Mouse (Mus musculus) MEL (cell line): ENCODE measurements around the gene Gfra4.

Source experiments
- CTCF ChIP-seq, 3 experiments: IDR thresholded peaks in 2 of 3; conservative IDR thresholded peaks in 1 of 3; 2 replicates each; pipeline ENCODE4 v1.5.1; 2011 to 2012; ENCODE audit warnings: low read length in 3 of 3, low read depth in 2 of 3, mild to moderate bottlenecking in 2 of 3, improper control_type of control experiment in 1 of 3, inconsistent platforms in 1 of 3, mixed read lengths in 1 of 3, moderate library complexity in 1 of 3; ENCODE audit not compliant: control insufficient read depth in 1 of 3, insufficient read depth in 1 of 3, poor library complexity in 1 of 3, severe bottlenecking in 1 of 3
- E2F4 ChIP-seq: IDR thresholded peaks from 2 replicates; pipeline ENCODE4 v1.6.1; 2011; ENCODE audit warnings: low read depth, low read length, improper control_type of control experiment, borderline replicate concordance
- KAT2A ChIP-seq: conservative IDR thresholded peaks from 2 replicates; pipeline ENCODE4 v1.6.1; 2012; ENCODE audit warnings: low read depth, low read length, improper control_type of control experiment, inconsistent platforms
- MYC ChIP-seq: IDR thresholded peaks from 2 replicates; pipeline ENCODE4 v1.6.1; 2011; ENCODE audit warnings: low read depth, mild to moderate bottlenecking, low read length, improper control_type of control experiment, moderate library complexity
- POLR2A ChIP-seq, 2 experiments: IDR thresholded peaks; 2 replicates each; pipeline ENCODE4 v1.6.1; 2011 to 2012; ENCODE audit warnings: low read length in 2 of 2, mild to moderate bottlenecking in 2 of 2, control low read depth in 1 of 2, improper control_type of control experiment in 1 of 2, low read depth in 1 of 2, moderate library complexity in 1 of 2; ENCODE audit not compliant: control insufficient read depth in 1 of 2, insufficient read depth in 1 of 2, poor library complexity in 1 of 2
- POLR2AphosphoS2 ChIP-seq: IDR thresholded peaks from 2 replicates; pipeline ENCODE4 v1.6.1; 2011; ENCODE audit warnings: low read length, improper control_type of control experiment
- USF1 ChIP-seq: IDR thresholded peaks from 2 replicates; pipeline ENCODE4 v1.6.1; 2014; ENCODE audit warnings: low read depth, mild to moderate bottlenecking, inconsistent platforms, low read length, improper control_type of control experiment, moderate library complexity

GRCm38 (mm10) chr2:131053851-131054645, 11.2 kb upstream of the Gfra4 start:
- TF ChIP-seq CTCF (IDR thresholded peaks at IDR 0.05 in 2 of 3, conservative IDR thresholded peaks at IDR 0.05 in 1 of 3; ENCODE audit: control insufficient read depth in 1 of 3, insufficient read depth in 1 of 3, low read depth in 2 of 3, low read length in 3 of 3, poor library complexity in 1 of 3, severe bottlenecking in 1 of 3) (no peak), USF1 (no peak), MYC (no peak), E2F4 (no peak), POLR2AphosphoS2 (no peak), POLR2A (IDR thresholded peaks at IDR 0.05; ENCODE audit: control insufficient read depth in 1 of 2, insufficient read depth in 1 of 2, low read depth in 1 of 2, low read length in 2 of 2, poor library complexity in 1 of 2) (no peak), KAT2A (no peak)
